Mouse (Mus musculus) liver, adult 2 months (tissue): ENCODE measurements around the gene Rhbdd1. TPM values are rescaled to one million over a fixed set of nuclear protein-coding genes. Genes with fewer than 3 reads are reported as not detected.

Experiments
- DNase-seq: peaks from one replicate; pipeline ENCODE4 v3.0.0-alpha.2; 2011; ENCODE audit warnings: low read depth, low spot score; ENCODE audit errors: extremely low read depth
- H3K27ac ChIP-seq: fragments of 200-500 bp; replicated peaks from 2 replicates; pipeline ENCODE4 v1.5.1; 2012; ENCODE audit warnings: low read depth, mild to moderate bottlenecking, control low read depth, inconsistent platforms, low read length; ENCODE audit not compliant: insufficient read depth
- H3K27me3 ChIP-seq: fragments of 200-500 bp; 2 replicates; pipeline ENCODE4 v1.6.1; 2012; ENCODE audit warnings: mild to moderate bottlenecking, moderate library complexity, low read length, inconsistent platforms; ENCODE audit not compliant: control insufficient read depth, insufficient read depth
- H3K36me3 ChIP-seq: fragments of 200-500 bp; 2 replicates; pipeline ENCODE4 v1.6.1; 2012; ENCODE audit warnings: low read length, inconsistent platforms; ENCODE audit not compliant: control insufficient read depth, insufficient read depth
- H3K4me1 ChIP-seq: fragments of 200-500 bp; 2 replicates; pipeline ENCODE4 v1.6.1; 2011; ENCODE audit warnings: low read length; ENCODE audit not compliant: control insufficient read depth, insufficient read depth
- H3K4me3 ChIP-seq: fragments of 200-500 bp; 2 replicates; pipeline ENCODE4 v1.5.1; 2011; ENCODE audit warnings: low read depth, mild to moderate bottlenecking, control low read depth, low read length, moderate library complexity; ENCODE audit not compliant: insufficient read depth
- H3K79me2 ChIP-seq: fragments of 200-500 bp; 2 replicates; pipeline ENCODE4 v1.6.1; 2012; ENCODE audit warnings: inconsistent platforms, mild to moderate bottlenecking, low read length, moderate library complexity; ENCODE audit not compliant: control insufficient read depth, insufficient read depth
- H3K9ac ChIP-seq: fragments of 200-500 bp; 2 replicates; pipeline ENCODE4 v1.6.1; 2012; ENCODE audit warnings: low read depth, mild to moderate bottlenecking, control low read depth, inconsistent platforms, low read length
- CTCF ChIP-seq: fragments of 200-500 bp; IDR thresholded peaks from 2 replicates; pipeline ENCODE4 v1.5.1; 2011; ENCODE audit warnings: low read depth, low read length, control low read depth
- POLR2A ChIP-seq: fragments of 200-500 bp; IDR thresholded peaks from 2 replicates; pipeline ENCODE4 v1.6.1; 2011; ENCODE audit warnings: low read length, control low read depth; ENCODE audit not compliant: insufficient read depth; ENCODE audit errors: extremely low read depth
- WGBS: fragments of 180-500 bp; shearing (Covaris S2); methylation state at CpG from one replicate; pipeline ENCODE4 v1.1.7; 2018; 5-methylcytosine and 5-hydroxymethylcytosine counted together
- polyA plus RNA-seq: library from polyadenylated mRNA; depleted of rRNA; stranded (reverse); fragments of >200 nt; gene quantifications from 2 replicates; pipeline ENCODE4 v1.2.3, GENCODE M21; 2012
- total RNA-seq: library from RNA; depleted of rRNA; stranded (reverse); fragments of >200 nt; gene quantifications from 2 replicates; pipeline ENCODE4 v1.2.3, GENCODE M21; 2014

Rhbdd1 gene
- total and polyA plus RNA-seq, 2 experiments, result 10.9 to 11.4 TPM

DNA sequence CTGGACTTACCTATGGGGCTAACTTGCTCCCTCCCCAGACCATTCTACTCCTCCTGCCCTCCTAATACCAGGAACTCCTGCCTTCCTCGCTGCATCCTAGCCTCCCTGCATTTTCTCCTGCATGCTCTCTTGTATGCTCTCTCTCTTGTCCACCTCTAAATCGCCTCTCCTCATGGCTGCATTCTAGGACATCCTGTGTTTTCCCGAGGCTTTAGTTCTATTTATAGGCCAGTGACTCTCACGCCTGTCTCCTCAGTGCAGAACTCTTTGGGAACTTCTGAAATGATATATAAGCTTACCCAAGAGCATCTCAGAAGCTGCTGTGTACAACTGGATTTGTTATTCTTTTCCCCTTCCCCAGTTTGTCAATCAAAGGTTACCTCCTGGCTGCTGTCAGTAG is 95.8 kb downstream of the Rhbdd1 start:
- no peak overlapping the region for H3K9ac ChIP-seq
- DNase-seq, result no peak
- no peaks in the 10 kb centered on the region for H3K79me2 ChIP-seq
- no peak overlapping the region for H3K27ac ChIP-seq
- no peaks in the 10 kb centered on the region for H3K27me3 ChIP-seq
- H3K4me3 ChIP-seq, result no peak overlapping the region
- no peaks in the 10 kb centered on the region for H3K36me3 ChIP-seq
- TF ChIP-seq POLR2A (no peak), CTCF (no peak)
- 71% methylated on average over 4 of the region's 4 CpGs for WGBS
- H3K4me1 ChIP-seq, result no peaks in the 10 kb centered on the region

DNA sequence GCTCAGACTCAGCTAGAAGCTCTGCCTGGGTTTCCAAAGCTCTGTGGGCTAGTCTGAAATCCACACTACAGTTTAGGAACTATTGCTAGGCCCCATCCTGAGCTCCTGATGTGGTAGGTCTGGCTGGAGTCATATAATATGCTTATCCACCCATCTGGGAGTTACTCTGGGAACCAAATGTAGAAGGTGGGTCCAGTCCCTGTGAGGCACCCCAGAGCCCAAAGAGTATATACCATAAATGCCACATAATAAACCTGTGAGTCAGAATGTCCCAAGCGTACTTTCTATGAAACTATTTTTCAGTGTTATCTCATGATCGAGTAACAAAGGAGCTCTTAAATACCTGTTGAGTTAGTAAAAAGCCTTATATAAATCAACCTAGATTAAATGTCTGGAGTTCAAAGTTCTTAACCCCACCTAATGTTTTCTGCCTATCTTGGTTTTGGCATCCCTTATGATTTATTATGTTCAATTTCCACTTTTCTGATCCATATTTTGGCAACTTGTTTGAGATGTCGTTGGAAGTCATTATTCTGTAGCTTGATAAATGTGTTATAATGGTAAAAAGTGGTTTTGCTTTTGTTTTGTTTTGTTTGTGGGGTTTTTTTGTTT is 98.3 kb downstream of the Rhbdd1 start:
- H3K4me3 ChIP-seq, result no peak overlapping the region
- no peak overlapping the region for H3K9ac ChIP-seq
- no peaks in the 10 kb centered on the region for H3K36me3 ChIP-seq
- no peak for DNase-seq
- WGBS, result 95% methylated on average over 3 of the region's 3 CpGs
- H3K79me2 ChIP-seq, result no peaks in the 10 kb centered on the region
- no peak for TF ChIP-seq POLR2A
- TF ChIP-seq CTCF, result no peak
- H3K27me3 ChIP-seq, result no peaks in the 10 kb centered on the region
- H3K4me1 ChIP-seq, result no peaks in the 10 kb centered on the region
- no peak overlapping the region for H3K27ac ChIP-seq

DNA sequence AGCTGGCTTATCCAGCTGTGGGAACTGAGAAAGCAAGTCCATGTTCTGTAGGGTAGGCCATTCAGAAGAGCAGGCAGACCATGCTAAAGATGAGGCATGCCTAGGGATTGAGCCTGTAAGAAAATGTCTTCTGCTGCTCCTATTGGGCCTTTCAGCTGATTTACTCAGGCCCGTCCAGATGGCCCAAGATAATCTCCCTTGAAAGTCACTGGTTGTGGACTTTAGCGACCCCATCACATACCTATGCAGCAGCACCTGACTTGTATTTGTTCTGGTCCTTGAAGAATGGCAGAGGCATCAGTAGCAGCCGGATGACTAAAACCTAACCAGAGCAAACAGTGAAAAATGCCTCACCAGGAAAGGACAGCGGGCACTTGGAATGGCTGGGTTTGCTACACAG is 99.4 kb downstream of the Rhbdd1 start:
- 76% methylated on average over 4 of the region's 4 CpGs for WGBS
- no peaks in the 10 kb centered on the region for H3K4me1 ChIP-seq

DNA sequence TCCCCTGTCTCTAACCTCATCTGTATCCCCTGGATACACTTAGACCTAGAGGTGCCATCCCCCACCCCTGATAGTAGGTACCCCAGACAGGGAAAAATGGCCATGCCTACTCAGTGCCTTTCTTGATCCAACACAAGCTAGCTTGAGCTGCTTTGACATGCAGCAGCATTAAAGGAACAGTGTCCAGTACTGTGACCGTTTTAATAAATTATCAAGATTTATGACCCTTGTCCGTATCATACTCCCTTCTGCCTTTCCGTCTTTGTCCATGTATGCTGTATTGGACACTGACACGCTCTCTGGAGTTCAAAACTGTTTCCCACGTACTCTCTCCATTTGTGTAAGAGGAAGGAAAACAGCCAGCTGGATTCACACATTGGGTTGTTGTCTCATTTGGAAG is 111.5 kb downstream of the Rhbdd1 start:
- no peaks in the 10 kb centered on the region for H3K4me1 ChIP-seq
- no peak overlapping the region for H3K4me3 ChIP-seq
- DNase-seq, result no peak
- no peak overlapping the region for H3K9ac ChIP-seq
- H3K27me3 ChIP-seq, result no peaks in the 10 kb centered on the region
- 92% methylated on average over 5 of the region's 5 CpGs for WGBS
- no peaks in the 10 kb centered on the region for H3K36me3 ChIP-seq
- no peak for TF ChIP-seq POLR2A
- TF ChIP-seq CTCF, result no peak
- no peaks in the 10 kb centered on the region for H3K79me2 ChIP-seq
- H3K27ac ChIP-seq, result no peak overlapping the region

More for the DNA sequence above, 99.4 kb downstream of the Rhbdd1 start:
- Histone ChIP-seq H3K27me3 (no peaks in the 10 kb centered on the region), H3K36me3 (no peaks in the 10 kb centered on the region), H3K79me2 (no peaks in the 10 kb centered on the region), H3K9ac (no peak overlapping the region), H3K27ac (no peak overlapping the region), H3K4me3 (no peak overlapping the region)
- no peak for DNase-seq
- TF ChIP-seq CTCF (no peak), POLR2A (no peak)

DNA sequence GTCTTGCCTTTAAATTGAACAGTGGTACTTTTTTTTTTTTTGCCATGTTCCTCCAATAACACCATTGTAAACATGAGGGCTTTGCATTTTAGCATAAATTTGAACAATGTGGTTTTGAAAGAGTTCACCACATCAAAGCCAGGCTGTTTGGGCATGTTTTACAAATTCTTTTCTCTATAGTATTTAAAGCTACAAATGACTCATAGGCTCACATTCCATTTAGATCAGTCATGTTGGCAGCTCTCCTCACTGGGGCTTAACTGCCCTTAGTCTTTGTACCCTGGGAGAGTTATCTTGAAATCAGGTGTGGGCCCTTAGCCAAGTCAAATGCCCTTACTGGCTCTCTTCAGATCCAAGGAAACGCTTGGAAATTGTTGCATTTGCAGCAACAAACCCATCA is 112.8 kb downstream of the Rhbdd1 start:
- DNase-seq, result peak; percentile 74

DNA sequence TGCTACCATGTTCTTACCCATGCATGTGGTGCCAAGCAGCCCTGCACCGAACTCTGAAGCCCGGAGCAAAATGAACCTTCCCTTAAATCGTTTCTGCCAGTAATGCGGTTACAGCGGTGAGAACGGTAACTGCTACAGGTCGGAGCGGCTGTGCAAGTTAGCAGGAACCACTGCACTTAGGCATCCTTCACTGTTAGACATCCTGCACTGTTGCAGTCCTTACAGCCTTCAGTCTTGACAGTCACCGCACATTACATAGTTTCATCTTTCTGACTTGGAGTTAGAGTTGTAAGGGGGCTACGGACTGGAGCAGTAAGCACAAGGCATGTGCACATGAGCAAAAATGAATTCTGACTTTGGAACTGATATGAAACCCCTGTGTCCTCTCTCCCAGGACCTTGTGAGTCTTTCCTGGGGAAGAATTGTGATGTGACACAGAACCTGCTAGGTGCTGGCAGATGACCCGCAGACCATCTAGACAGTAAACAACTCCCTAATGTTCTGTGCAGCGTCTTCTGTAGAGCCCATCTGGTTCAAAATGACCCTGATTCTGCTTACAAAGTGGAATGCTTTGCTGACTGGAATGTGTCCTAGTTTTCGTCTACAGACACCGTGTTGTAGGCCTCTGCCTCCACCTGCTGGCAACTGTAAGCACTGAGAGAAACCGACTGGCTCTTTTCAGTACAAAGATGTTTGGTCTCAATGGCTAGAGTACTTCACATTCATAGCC is 116.8 kb downstream of the Rhbdd1 start:
- DNase-seq, result peak; percentile 9
- Histone ChIP-seq H3K9ac (no peak overlapping the region), H3K27me3 (no peaks in the 10 kb centered on the region), H3K79me2 (no peaks in the 10 kb centered on the region), H3K4me1 (no peaks in the 10 kb centered on the region), H3K4me3 (no peak overlapping the region), H3K36me3 (peaks cover 1% of the 10 kb centered on the region; the same call in 1 of the 2 replicates), H3K27ac (no peak overlapping the region)
- WGBS, result 71% methylated on average over 15 of the region's 15 CpGs
- no peak for TF ChIP-seq POLR2A
- peak; percentile 56 for TF ChIP-seq CTCF

More for the DNA sequence above, 112.8 kb downstream of the Rhbdd1 start:
- no peaks in the 10 kb centered on the region for H3K79me2 ChIP-seq
- H3K9ac ChIP-seq, result no peak overlapping the region
- 12% methylated on average over 1 of the region's 1 CpGs for WGBS
- no peaks in the 10 kb centered on the region for H3K4me1 ChIP-seq
- H3K27me3 ChIP-seq, result no peaks in the 10 kb centered on the region
- H3K27ac ChIP-seq, result no peak overlapping the region
- no peaks in the 10 kb centered on the region for H3K36me3 ChIP-seq
- TF ChIP-seq CTCF, result no peak
- no peak for TF ChIP-seq POLR2A
- H3K4me3 ChIP-seq, result no peak overlapping the region
